ENCODE assay signal across 9 mouse cellular contexts in the genomic region with DNA sequence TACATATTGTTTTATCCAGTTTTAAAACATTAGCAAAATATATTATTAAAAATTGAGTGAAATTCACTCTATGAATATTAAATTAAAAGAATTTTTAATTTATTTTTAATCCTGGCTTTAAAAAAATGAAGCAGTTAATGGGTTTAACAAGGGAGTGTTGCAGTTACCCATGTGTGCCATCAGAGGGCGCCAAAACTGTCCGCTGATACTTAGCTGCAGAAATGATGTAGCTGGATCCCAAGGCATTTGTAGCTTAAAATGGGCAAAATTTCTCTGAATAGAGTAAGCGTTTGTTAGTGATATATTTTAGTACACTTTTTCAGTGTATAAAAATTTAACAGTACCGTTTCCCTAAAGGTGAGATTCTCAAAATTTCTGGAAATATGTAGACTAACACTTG. TPM values are rescaled to one million over a fixed set of nuclear protein-coding genes. Genes with fewer than 3 reads are reported as not detected.
DNase-seq lines count a peak whose midpoint lies in the region; ATAC-seq and TF ChIP-seq lines count a peak whose summit lies in the region.
"Had no signal": no experiment of that assay in that cellular context is flagged by ENCODE, and none has a peak within 500 bp of the region (broad histone marks: within the 10 kb centered on the region; RNA-seq: fewer than 3 reads in every experiment).

No protein-coding gene starts in this region.

- no peak for ATAC-seq in heart, embryonic 11.5 days (replicated peaks; ENCODE audit: insufficient number of reproducible peaks, low FRiP score, low TSS enrichment)

- no peaks in the 10 kb centered on the region for H3K79me2 ChIP-seq in heart, adult 2 months (replicated peaks; ENCODE audit: control insufficient read depth, insufficient read depth, low read length)
- H3K79me2 ChIP-seq in C2C12 (ENCODE audit: control insufficient read depth, insufficient read depth): no peaks in the 10 kb centered on the region

- H3K27me3 ChIP-seq in heart, adult 2 months (ENCODE audit: control insufficient read depth, insufficient read depth, low read length): no peaks in the 10 kb centered on the region
- no peaks in the 10 kb centered on the region for H3K27me3 ChIP-seq in heart, embryonic 11.5 days (ENCODE audit: control insufficient read depth, insufficient read depth, low read length)
- H3K27me3 ChIP-seq in C2C12 (ENCODE audit: control insufficient read depth, insufficient read depth, insufficient read length): no peaks in the 10 kb centered on the region
- H3K27me3 ChIP-seq in embryonic facial prominence, embryonic 10.5 days (replicated peaks; ENCODE audit: low read depth, poor library complexity, severe bottlenecking): no peaks in the 10 kb centered on the region
- H3K27me3 ChIP-seq: embryonic facial prominence, embryonic 13.5 days had no signal

- peak; percentile 29 to 65 for DNase-seq in heart, adult 2 months
- peak; percentile 72 for DNase-seq in adrenal gland, postnatal 14 days
- DNase-seq in embryonic facial prominence, embryonic 10.5 days (ENCODE audit: low spot score): peak; percentile 60
- DNase-seq in large intestine, adult 2 months (ENCODE audit: low read depth, low spot score): peak; percentile 6
- DNase-seq in lung, postnatal 36 days: peak; percentile 51
- peak; percentile 48 for DNase-seq in thymus, postnatal 14 days

- no peaks in the 10 kb centered on the region for H3K4me1 ChIP-seq in heart, adult 2 months (ENCODE audit: control insufficient read depth, insufficient read depth, low read length)
- H3K4me1 ChIP-seq in heart, embryonic 11.5 days (ENCODE audit: control insufficient read depth, insufficient read depth, low read length): no peaks in the 10 kb centered on the region
- no peaks in the 10 kb centered on the region for H3K4me1 ChIP-seq in embryonic facial prominence, embryonic 10.5 days
- H3K4me1 ChIP-seq: embryonic facial prominence, embryonic 13.5 days had no signal

- H3K4me3 ChIP-seq in heart, adult 2 months: no peak overlapping the region
- no peak overlapping the region for H3K4me3 ChIP-seq in heart, embryonic 11.5 days (ENCODE audit: low read depth, low read length)
- no peak overlapping the region for H3K4me3 ChIP-seq in C2C12 (ENCODE audit: insufficient read depth, poor library complexity, severe bottlenecking)
- H3K4me3 ChIP-seq in embryonic facial prominence, embryonic 10.5 days: no peak overlapping the region
- H3K4me3 ChIP-seq: embryonic facial prominence, embryonic 13.5 days had no signal

- intact Hi-C loops in heart, adult 2 months (cut with DNase I): loop anchor here (1.0 kb wide), 1 partner anchor 223 kb away; no protein-coding TSS in a partner anchor

- TF ChIP-seq CTCF in heart, adult 2 months (IDR thresholded peaks at IDR 0.05): no peak; the same call in none of the 2 replicates
- peak; percentile 69 for TF ChIP-seq CTCF in C2C12 (IDR thresholded peaks at IDR 0.05; ENCODE audit: control insufficient read depth, insufficient read depth, insufficient read length)

- no peaks in the 10 kb centered on the region for H3K9me3 ChIP-seq in heart, embryonic 11.5 days (replicated peaks; ENCODE audit: control insufficient read depth, low read length)
- no peaks in the 10 kb centered on the region for H3K9me3 ChIP-seq in embryonic facial prominence, embryonic 10.5 days
- H3K9me3 ChIP-seq: embryonic facial prominence, embryonic 13.5 days had no signal

- no peak overlapping the region for H3K4me2 ChIP-seq in heart, embryonic 11.5 days
- H3K4me2 ChIP-seq: embryonic facial prominence, embryonic 13.5 days had no signal

- H3K36me3 ChIP-seq in heart, adult 2 months (ENCODE audit: control insufficient read depth, insufficient read depth, low read length): no peaks in the 10 kb centered on the region
- no peaks in the 10 kb centered on the region for H3K36me3 ChIP-seq in heart, embryonic 11.5 days (ENCODE audit: control insufficient read depth, insufficient read depth, low read length)
- no peaks in the 10 kb centered on the region for H3K36me3 ChIP-seq in C2C12 (ENCODE audit: control insufficient read depth, insufficient read depth)
- H3K36me3 ChIP-seq in embryonic facial prominence, embryonic 10.5 days (replicated peaks): no peaks in the 10 kb centered on the region
- H3K36me3 ChIP-seq: embryonic facial prominence, embryonic 13.5 days had no signal

- no peak for TF ChIP-seq POLR2A in heart, adult 2 months (IDR thresholded peaks at IDR 0.05; ENCODE audit: insufficient read depth, low read depth, low read length)

- TF ChIP-seq EP300 in heart, adult 2 months (IDR thresholded peaks at IDR 0.05; ENCODE audit: insufficient read depth, low read depth, low read length): 0 out of 2 replicates have a peak, but pooled peaks have one; percentile 34

- no peaks in the 10 kb centered on the region for H3K79me3 ChIP-seq in C2C12 (ENCODE audit: low read depth)

- no peak overlapping the region for H3K9ac ChIP-seq in heart, adult 2 months (ENCODE audit: low read depth, low read length)
- no peak overlapping the region for H3K9ac ChIP-seq in heart, embryonic 11.5 days (ENCODE audit: low read depth, low read length)
- H3K9ac ChIP-seq: embryonic facial prominence, embryonic 13.5 days had no signal

- WGBS in heart, adult 2 months: 6% methylated on average over 4 of the region's 4 CpGs
- 9% methylated on average over 4 of the region's 4 CpGs for WGBS in heart, embryonic 11.5 days (ENCODE audit: insufficient replicate concordance)
- 10% methylated on average over 4 of the region's 4 CpGs for WGBS in embryonic facial prominence, embryonic 10.5 days
- WGBS in large intestine, adult 2 months: 13% methylated on average over 4 of the region's 4 CpGs

- no peak overlapping the region for H3K27ac ChIP-seq in heart, adult 2 months
- H3K27ac ChIP-seq in heart, embryonic 11.5 days (ENCODE audit: low read depth, low read length): no peak overlapping the region
- no peak overlapping the region for H3K27ac ChIP-seq in embryonic facial prominence, embryonic 10.5 days (replicated peaks)
- H3K27ac ChIP-seq: embryonic facial prominence, embryonic 13.5 days had no signal

- H3ac ChIP-seq in C2C12 (ENCODE audit: control insufficient read depth, insufficient read length, low read depth): no peak overlapping the region

TF ChIP-seq in C2C12, 6 proteins besides CTCF, POLR2A, EP300 and RAD21:
- TF ChIP-seq MYOD1 (IDR thresholded peaks at IDR 0.05; ENCODE audit: control insufficient read depth, insufficient read length, low read depth): no peak
- TF ChIP-seq MYOG (IDR thresholded peaks at IDR 0.05; ENCODE audit: control insufficient read depth, extremely low read depth, insufficient read length): no peak
- no peak for TF ChIP-seq USF1 (IDR thresholded peaks at IDR 0.05; ENCODE audit: low read depth)
- TF ChIP-seq FOSL1 (IDR thresholded peaks at IDR 0.05; ENCODE audit: insufficient read depth, low read length, poor library complexity, severe bottlenecking): no peak
- no peak for TF ChIP-seq CEBPB (IDR thresholded peaks at IDR 0.05; ENCODE audit: low read depth)
- TF ChIP-seq MAX (IDR thresholded peaks at IDR 0.05): no peak

RNA-seq across cellular contexts. Expression of a gene that starts 37.5 kb away (rescaled TPM):
- 10 to 100 TPM; 27.4 to 30.7 TPM for total RNA-seq in heart, adult 2 months (2021)
- polyA plus RNA-seq in heart, adult 2 months (2012; rRNA removed): 12.8 and 19.4 TPM in 2 replicates
- polyA plus RNA-seq in heart, embryonic 11.5 days (2014; fragmentation: Nextera tagmentation; extraction: Ambion mirVana): 67.8 and 80.9 TPM in 2 replicates
- 23.4 TPM for polyA plus RNA-seq in C2C12 (2012; fragmentation: generic; extraction: Trizol)
- 49.6 and 55.5 TPM in 2 replicates for total RNA-seq in adrenal gland, postnatal 14 days (2021)
- polyA plus RNA-seq in embryonic facial prominence, embryonic 10.5 days (2016; fragmentation: Nextera tagmentation; extraction: Ambion mirVana): 52.0 and 58.0 TPM in 2 replicates
- 62.8 and 81.4 TPM in 2 replicates for polyA plus RNA-seq in large intestine, adult 2 months (2012; rRNA removed)

Comparison
In these comparisons a context has a peak if more than half of its experiments do, and no peak if none do; other contexts are left out.
1. DNase-seq: peak in every context shown above with its lines; median percentile 72 in adrenal gland, postnatal 14 days; 60 in embryonic facial prominence, embryonic 10.5 days; 51 in lung, postnatal 36 days; 48 in thymus, postnatal 14 days; 47 in heart, adult 2 months; 6 in large intestine, adult 2 months.